Mouse (Mus musculus): ENCODE measurements around the gene Lct. TPM values are rescaled to one million over a fixed set of nuclear protein-coding genes. Genes with fewer than 3 reads are reported as not detected.
A peak's percentile ranks its signal among the peaks of the same experiment; 100 is the strongest.

Gene Lct
- polyA plus RNA-seq, 1 experiment from 2014 or later, result 0.16 TPM

DNA sequence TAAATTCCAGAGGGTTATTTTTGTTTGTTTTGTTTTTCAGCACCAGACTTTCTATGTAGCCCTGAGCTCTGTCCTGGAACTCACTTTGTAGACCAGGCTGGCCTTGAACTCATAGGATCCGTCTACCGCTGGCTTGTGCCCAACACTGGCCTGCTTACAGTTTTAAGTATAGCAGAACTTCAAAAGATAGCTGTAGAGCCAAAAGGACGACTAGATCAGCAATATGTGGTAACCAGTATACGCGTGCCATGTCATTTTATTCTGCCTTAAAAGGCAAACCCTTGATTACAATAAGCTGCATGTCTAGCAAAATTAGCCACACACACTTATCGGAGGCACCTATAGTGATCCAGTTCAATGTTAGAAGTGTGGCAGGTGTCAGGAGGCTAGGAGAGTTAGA lies 30.2 kb upstream of the Lct start:
- H3K27me3 ChIP-seq (ENCODE audit: control insufficient read depth, insufficient read depth, low read length), result no peaks in the 10 kb centered on the region
- peak overlapping the region; percentile 62 for H3K4me2 ChIP-seq (ENCODE audit: low read depth, low read length, severe bottlenecking)
- H3K4me1 ChIP-seq (replicated peaks; ENCODE audit: control insufficient read depth, insufficient read depth, low read length), result 0 out of 2 replicates have a peak, but pooled peaks cover 2% of the 10 kb centered on the region
- peak overlapping the region; percentile 88 for H3K4me3 ChIP-seq (ENCODE audit: low read depth, low read length)
- peaks cover 2% of the 10 kb centered on the region; the same call in 1 of the 2 replicates for H3K36me3 ChIP-seq (ENCODE audit: control insufficient read depth, insufficient read depth, low read length)
- ATAC-seq (replicated peaks; ENCODE audit: low FRiP score) (no peak), DNase-seq (ENCODE audit: low spot score) (no peak)
- peak overlapping the region; percentile 92; the same call in 1 of the 2 replicates for H3K9ac ChIP-seq (ENCODE audit: low read length)
- H3K9me3 ChIP-seq (ENCODE audit: control insufficient read depth, low read length), result no peaks in the 10 kb centered on the region
- 72% methylated on average over 6 of the region's 6 CpGs for WGBS
- no peak overlapping the region for H3K27ac ChIP-seq (ENCODE audit: low read depth, low read length)

DNA sequence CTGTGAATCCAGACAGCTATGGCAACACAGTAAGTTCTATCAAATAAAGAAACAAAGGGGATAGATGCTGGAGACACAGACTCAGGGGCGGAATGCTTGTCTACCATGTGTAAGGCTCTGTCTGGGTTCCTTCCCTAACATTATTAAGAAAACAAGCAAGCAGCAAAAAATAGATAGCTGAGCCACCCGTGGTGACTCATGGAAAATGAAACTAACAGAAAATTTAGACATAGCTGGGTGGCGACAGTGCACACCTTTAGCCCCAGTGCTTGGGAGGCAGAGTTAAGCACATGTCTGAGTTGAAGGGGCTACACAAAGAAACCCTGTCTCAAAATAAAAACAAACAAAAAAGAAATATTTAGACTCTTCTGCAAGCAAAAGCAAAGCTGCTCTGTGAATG lies 29.3 kb upstream of the Lct start:
- H3K27me3 ChIP-seq (ENCODE audit: control insufficient read depth, insufficient read depth, low read length), result no peaks in the 10 kb centered on the region
- no peak overlapping the region for H3K27ac ChIP-seq (ENCODE audit: low read depth, low read length)
- H3K4me3 ChIP-seq (ENCODE audit: low read depth, low read length), result peak overlapping the region; percentile 88
- 0 out of 2 replicates have a peak, but pooled peaks cover 2% of the 10 kb centered on the region for H3K4me1 ChIP-seq (replicated peaks; ENCODE audit: control insufficient read depth, insufficient read depth, low read length)
- peak overlapping the region; percentile 62 for H3K4me2 ChIP-seq (ENCODE audit: low read depth, low read length, severe bottlenecking)
- peaks cover 6% of the 10 kb centered on the region for H3K36me3 ChIP-seq (ENCODE audit: control insufficient read depth, insufficient read depth, low read length)
- ATAC-seq (replicated peaks; ENCODE audit: low FRiP score) (no peak), DNase-seq (ENCODE audit: low spot score) (no peak)
- 72% methylated on average over 3 of the region's 3 CpGs for WGBS
- H3K9ac ChIP-seq (ENCODE audit: low read length), result peak overlapping the region; percentile 92
- H3K9me3 ChIP-seq (ENCODE audit: control insufficient read depth, low read length), result no peaks in the 10 kb centered on the region

DNA sequence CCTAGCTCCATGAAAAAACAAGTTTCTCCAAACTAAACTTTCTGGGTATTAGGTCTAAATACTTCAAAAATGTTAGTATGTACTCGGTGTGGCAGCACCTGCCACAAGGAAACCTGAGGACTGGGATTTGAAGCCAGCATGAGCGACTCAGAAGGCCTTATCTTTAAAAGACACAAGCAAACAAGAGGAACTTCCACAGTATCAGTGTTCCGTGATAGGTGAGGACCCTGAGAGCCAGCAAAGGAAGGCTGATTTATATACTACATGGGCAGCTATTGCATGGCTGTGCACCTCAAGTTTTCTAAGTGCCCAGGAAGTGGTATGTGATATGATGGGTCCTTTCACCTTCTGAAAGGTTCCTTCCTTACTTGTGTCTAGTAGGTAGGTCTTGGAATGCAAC lies 25.0 kb upstream of the Lct start:
- Histone ChIP-seq H3K4me1 (replicated peaks; ENCODE audit: control insufficient read depth, insufficient read depth, low read length) (no peaks in the 10 kb centered on the region), H3K9ac (ENCODE audit: low read length) (no peak overlapping the region), H3K27ac (ENCODE audit: low read depth, low read length) (no peak overlapping the region), H3K4me2 (ENCODE audit: low read depth, low read length, severe bottlenecking) (no peak overlapping the region), H3K4me3 (ENCODE audit: low read depth, low read length) (no peak overlapping the region), H3K27me3 (ENCODE audit: control insufficient read depth, insufficient read depth, low read length) (no peaks in the 10 kb centered on the region), H3K36me3 (ENCODE audit: control insufficient read depth, insufficient read depth, low read length) (peaks cover 15% of the 10 kb centered on the region), H3K9me3 (ENCODE audit: control insufficient read depth, low read length) (no peaks in the 10 kb centered on the region)
- DNase-seq (ENCODE audit: low spot score) (no peak), ATAC-seq (replicated peaks; ENCODE audit: low FRiP score) (no peak)
- WGBS, result 90% methylated on average over 3 of the region's 3 CpGs

DNA sequence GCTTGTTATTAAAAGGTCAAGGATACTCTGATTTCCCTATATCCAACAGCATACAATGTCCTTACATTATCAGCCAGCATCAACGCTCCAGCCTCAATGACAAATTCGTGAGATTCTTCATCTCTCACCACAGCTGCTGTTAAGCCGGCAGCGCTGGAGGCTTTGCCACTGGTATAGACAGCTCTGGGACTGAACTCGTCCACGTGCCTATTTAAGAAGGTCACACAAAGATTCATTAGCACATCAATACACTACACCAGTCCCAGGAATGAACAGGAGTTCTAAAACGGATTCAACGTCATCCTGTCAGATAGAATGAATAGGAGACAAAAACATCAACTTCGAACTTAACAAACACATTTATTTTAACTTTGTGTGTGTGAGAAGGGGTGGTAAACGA lies 16.1 kb upstream of the Lct start:
- no peaks in the 10 kb centered on the region for H3K27me3 ChIP-seq (ENCODE audit: control insufficient read depth, insufficient read depth, low read length)
- ATAC-seq (replicated peaks; ENCODE audit: low FRiP score) (peak; percentile 85), DNase-seq (ENCODE audit: low spot score) (no peak)
- no peaks in the 10 kb centered on the region for H3K9me3 ChIP-seq (ENCODE audit: control insufficient read depth, low read length)
- no peaks in the 10 kb centered on the region for H3K4me1 ChIP-seq (replicated peaks; ENCODE audit: control insufficient read depth, insufficient read depth, low read length)
- no peak overlapping the region for H3K4me3 ChIP-seq (ENCODE audit: low read depth, low read length)
- peaks cover 19% of the 10 kb centered on the region; the same call in 1 of the 2 replicates for H3K36me3 ChIP-seq (ENCODE audit: control insufficient read depth, insufficient read depth, low read length)
- H3K9ac ChIP-seq (ENCODE audit: low read length), result no peak overlapping the region
- 44% methylated on average over 10 of the region's 10 CpGs for WGBS
- no peak overlapping the region for H3K4me2 ChIP-seq (ENCODE audit: low read depth, low read length, severe bottlenecking)
- H3K27ac ChIP-seq (ENCODE audit: low read depth, low read length), result no peak overlapping the region

DNA sequence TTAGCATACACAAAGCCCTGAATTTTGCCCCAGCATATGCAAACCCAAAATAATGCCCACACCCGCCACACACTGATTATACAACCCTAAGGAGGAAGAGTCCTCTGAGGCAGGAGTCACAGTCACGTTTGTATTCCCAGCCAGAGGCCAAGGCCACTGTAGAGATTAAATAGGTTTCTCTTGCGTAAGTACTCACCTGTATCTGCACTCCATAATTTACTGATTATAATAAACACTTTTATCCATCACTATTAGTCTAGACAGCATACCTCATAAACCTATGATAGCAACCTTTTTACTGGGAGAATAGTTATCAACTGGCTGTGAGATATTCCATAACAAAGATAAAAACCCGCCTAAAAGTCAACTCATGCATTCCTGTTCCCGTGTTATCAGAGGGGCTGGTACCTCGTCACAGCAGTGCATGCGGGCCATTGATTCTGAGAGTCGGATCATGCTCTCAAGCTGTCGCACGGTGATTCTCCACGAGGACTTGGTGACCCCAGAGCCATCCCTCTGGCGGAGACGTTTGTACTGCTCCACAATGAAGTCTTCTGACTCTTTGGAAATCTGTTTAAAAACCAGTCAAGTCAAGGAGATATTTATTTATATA lies 9.7 kb upstream of the Lct start:
- Histone ChIP-seq H3K9me3 (ENCODE audit: control insufficient read depth, low read length) (no peaks in the 10 kb centered on the region), H3K4me2 (ENCODE audit: low read depth, low read length, severe bottlenecking) (no peak overlapping the region), H3K27ac (ENCODE audit: low read depth, low read length) (no peak overlapping the region), H3K36me3 (ENCODE audit: control insufficient read depth, insufficient read depth, low read length) (peaks cover 5% of the 10 kb centered on the region; the same call in 1 of the 2 replicates), H3K4me1 (replicated peaks; ENCODE audit: control insufficient read depth, insufficient read depth, low read length) (no peaks in the 10 kb centered on the region), H3K27me3 (ENCODE audit: control insufficient read depth, insufficient read depth, low read length) (no peaks in the 10 kb centered on the region), H3K9ac (ENCODE audit: low read length) (no peak overlapping the region), H3K4me3 (ENCODE audit: low read depth, low read length) (no peak overlapping the region)
- DNase-seq (ENCODE audit: low spot score) (no peak), ATAC-seq (replicated peaks; ENCODE audit: low FRiP score) (no peak)
- WGBS, result 92% methylated on average over 13 of the region's 13 CpGs

DNA sequence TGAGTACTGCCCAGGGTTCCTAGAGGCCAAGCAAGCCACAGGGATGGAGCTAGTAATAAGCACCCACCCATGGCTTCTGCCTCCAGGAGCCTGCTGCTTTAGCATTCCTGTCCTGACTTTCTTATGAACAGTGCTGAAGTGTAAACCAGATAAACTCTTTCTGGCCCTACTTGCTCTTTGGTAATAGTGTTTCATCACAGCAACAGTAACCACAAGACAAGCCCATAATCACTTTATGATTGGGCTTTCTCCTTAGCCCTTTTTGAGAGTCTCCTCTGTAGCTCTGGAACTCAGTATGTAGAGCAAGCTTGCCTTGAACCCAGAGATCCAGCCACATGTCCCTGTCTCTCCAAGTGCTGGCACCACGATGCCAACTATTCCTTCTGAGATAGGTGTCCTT lies 2.2 kb upstream of the Lct start:
- Histone ChIP-seq H3K36me3 (ENCODE audit: control insufficient read depth, insufficient read depth, low read length) (peaks cover 3% of the 10 kb centered on the region; the same call in 1 of the 2 replicates), H3K4me2 (ENCODE audit: low read depth, low read length, severe bottlenecking) (no peak overlapping the region), H3K27me3 (ENCODE audit: control insufficient read depth, insufficient read depth, low read length) (no peaks in the 10 kb centered on the region), H3K9ac (ENCODE audit: low read length) (no peak overlapping the region), H3K9me3 (ENCODE audit: control insufficient read depth, low read length) (no peaks in the 10 kb centered on the region), H3K4me3 (ENCODE audit: low read depth, low read length) (no peak overlapping the region), H3K4me1 (replicated peaks; ENCODE audit: control insufficient read depth, insufficient read depth, low read length) (no peaks in the 10 kb centered on the region), H3K27ac (ENCODE audit: low read depth, low read length) (no peak overlapping the region)
- 95% methylated on average over 1 of the region's 1 CpGs for WGBS
- DNase-seq (ENCODE audit: low spot score), result no peak
- ATAC-seq (replicated peaks; ENCODE audit: low FRiP score), result no peak

DNA sequence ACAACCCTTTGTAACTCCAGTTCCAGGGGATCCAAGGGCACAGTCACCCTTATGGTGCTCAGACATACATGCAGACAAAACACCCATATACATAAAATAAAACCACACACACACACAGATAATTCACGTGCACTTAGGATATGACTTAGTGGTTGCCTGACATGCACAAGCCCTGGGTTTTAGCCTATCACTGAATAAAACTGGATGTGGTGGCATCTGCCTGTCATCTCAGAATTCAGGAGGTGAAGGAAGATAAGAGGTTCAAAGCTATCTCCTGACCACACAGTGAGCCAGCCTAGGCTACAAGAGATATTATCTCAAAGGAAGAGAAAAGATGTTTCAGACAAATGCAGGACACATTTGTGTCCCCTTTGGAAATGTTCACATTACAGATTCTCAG lies 953 bp downstream of the Lct start:
- Histone ChIP-seq H3K27me3 (ENCODE audit: control insufficient read depth, insufficient read depth, low read length) (no peaks in the 10 kb centered on the region), H3K4me1 (replicated peaks; ENCODE audit: control insufficient read depth, insufficient read depth, low read length) (no peaks in the 10 kb centered on the region), H3K4me3 (ENCODE audit: low read depth, low read length) (no peak overlapping the region), H3K36me3 (ENCODE audit: control insufficient read depth, insufficient read depth, low read length) (peaks cover 3% of the 10 kb centered on the region; the same call in 1 of the 2 replicates), H3K4me2 (ENCODE audit: low read depth, low read length, severe bottlenecking) (no peak overlapping the region), H3K9me3 (ENCODE audit: control insufficient read depth, low read length) (no peaks in the 10 kb centered on the region), H3K9ac (ENCODE audit: low read length) (no peak overlapping the region), H3K27ac (ENCODE audit: low read depth, low read length) (no peak overlapping the region)
- WGBS, result 90% methylated on average over 1 of the region's 1 CpGs
- DNase-seq (ENCODE audit: low spot score) (no peak), ATAC-seq (replicated peaks; ENCODE audit: low FRiP score) (no peak)

DNA sequence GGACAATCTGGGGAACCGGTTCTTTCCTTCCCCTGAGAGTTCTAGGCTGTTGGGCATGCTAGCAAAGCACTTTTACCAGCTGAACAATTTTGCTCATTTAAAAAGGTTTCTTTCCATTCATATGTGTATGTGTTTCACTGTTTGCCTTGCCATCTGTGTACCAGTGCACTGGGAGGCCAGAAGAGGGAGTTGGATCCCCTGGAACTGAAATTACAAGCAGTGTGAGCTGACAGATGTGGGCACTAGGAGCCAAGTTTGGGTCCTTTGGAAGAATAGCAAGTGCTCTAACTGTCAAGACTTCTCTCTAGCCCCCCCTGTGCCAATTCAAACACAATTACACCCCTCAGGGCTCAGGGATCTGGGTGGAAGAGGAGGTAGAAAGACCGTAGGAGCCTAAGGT lies 3.3 kb downstream of the Lct start:
- H3K27me3 ChIP-seq (ENCODE audit: control insufficient read depth, insufficient read depth, low read length), result no peaks in the 10 kb centered on the region
- no peak overlapping the region for H3K4me3 ChIP-seq (ENCODE audit: low read depth, low read length)
- no peaks in the 10 kb centered on the region for H3K36me3 ChIP-seq (ENCODE audit: control insufficient read depth, insufficient read depth, low read length)
- no peak overlapping the region for H3K4me2 ChIP-seq (ENCODE audit: low read depth, low read length, severe bottlenecking)
- H3K9ac ChIP-seq (ENCODE audit: low read length), result no peak overlapping the region
- H3K4me1 ChIP-seq (replicated peaks; ENCODE audit: control insufficient read depth, insufficient read depth, low read length), result no peaks in the 10 kb centered on the region
- H3K9me3 ChIP-seq (ENCODE audit: control insufficient read depth, low read length), result no peaks in the 10 kb centered on the region
- no peak overlapping the region for H3K27ac ChIP-seq (ENCODE audit: low read depth, low read length)
- DNase-seq (ENCODE audit: low spot score), result no peak
- WGBS, result 89% methylated on average over 2 of the region's 2 CpGs
- ATAC-seq (replicated peaks; ENCODE audit: low FRiP score), result no peak

DNA sequence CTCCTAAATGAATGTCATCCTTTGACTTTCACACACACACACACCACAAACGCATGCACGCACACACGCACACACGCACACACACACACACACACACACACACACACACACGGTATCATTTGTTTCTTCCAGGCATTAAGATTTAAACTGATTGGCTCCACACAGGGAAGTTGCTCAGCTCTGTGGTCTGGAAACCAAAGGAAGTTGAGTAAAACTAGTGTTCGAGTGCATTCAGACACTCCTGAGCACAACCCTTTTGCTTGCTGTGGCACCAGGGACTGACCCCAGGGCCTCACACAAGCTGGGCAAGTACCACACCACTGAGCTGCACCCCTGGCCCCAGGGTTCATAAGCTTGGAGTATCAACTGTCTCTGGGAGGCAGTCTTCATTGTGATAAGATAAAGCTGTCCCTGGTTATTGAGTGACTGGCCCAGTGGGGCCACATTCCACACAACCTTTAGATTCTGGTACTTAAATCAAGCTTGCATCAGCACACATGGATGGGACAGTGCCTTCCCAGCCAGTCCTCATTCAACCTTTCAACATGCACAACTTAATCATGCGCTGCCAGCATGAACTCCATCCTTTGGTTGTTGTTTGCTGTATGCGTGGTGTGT lies 5.0 kb downstream of the Lct start:
- Histone ChIP-seq H3K9ac (ENCODE audit: low read length) (no peak overlapping the region), H3K4me3 (ENCODE audit: low read depth, low read length) (no peak overlapping the region), H3K4me1 (replicated peaks; ENCODE audit: control insufficient read depth, insufficient read depth, low read length) (no peaks in the 10 kb centered on the region), H3K9me3 (ENCODE audit: control insufficient read depth, low read length) (no peaks in the 10 kb centered on the region), H3K27ac (ENCODE audit: low read depth, low read length) (no peak overlapping the region), H3K4me2 (ENCODE audit: low read depth, low read length, severe bottlenecking) (no peak overlapping the region), H3K27me3 (ENCODE audit: control insufficient read depth, insufficient read depth, low read length) (no peaks in the 10 kb centered on the region), H3K36me3 (ENCODE audit: control insufficient read depth, insufficient read depth, low read length) (no peaks in the 10 kb centered on the region)
- 85% methylated on average over 8 of the region's 8 CpGs for WGBS
- ATAC-seq (replicated peaks; ENCODE audit: low FRiP score) (no peak), DNase-seq (ENCODE audit: low spot score) (no peak)

All from forebrain, embryonic 11.5 days (tissue).